Mouse (Mus musculus) CH12.LX (cell line): ENCODE results near the gene Nlrc5.

Experiments used
- BHLHE40 ChIP-seq: IDR thresholded peaks from 2 replicates; pipeline ENCODE4 v1.6.1; 2011; ENCODE audit warnings: mild to moderate bottlenecking, low read depth, low read length, improper control_type of control experiment
- MAX ChIP-seq: IDR thresholded peaks from 2 replicates; pipeline ENCODE4 v1.6.1; 2011; ENCODE audit warnings: low read length, improper control_type of control experiment
- POLR2A ChIP-seq: IDR thresholded peaks from 2 replicates; pipeline ENCODE4 v1.6.1; 2011; ENCODE audit warnings: low read depth, mild to moderate bottlenecking, improper control_type of control experiment, low read length

GRCm38 (mm10) chr8:94549998-94550397 lies 115.8 kb downstream of the Nlrc5 start:
- TF ChIP-seq BHLHE40 (no peak), MAX (no peak), POLR2A (no peak)
